Mouse (Mus musculus): ENCODE measurements around the gene Aggf1. TPM values are rescaled to one million over a fixed set of nuclear protein-coding genes. Genes with fewer than 3 reads are reported as not detected.

Aggf1 gene
- polyA plus RNA-seq, 1 experiment, result 22.5 TPM

- TF ChIP-seq CTCF (IDR thresholded peaks at IDR 0.05; ENCODE audit: borderline replicate concordance, control insufficient read depth, extremely low read depth, insufficient read depth, low read length, poor library complexity) (no peak), POLR2A (IDR thresholded peaks at IDR 0.05; ENCODE audit: control insufficient read depth, extremely low read depth, insufficient read depth, low read length, poor library complexity) (no peak)
- WGBS, result 92% methylated on average over 6 of the region's 6 CpGs
- Histone ChIP-seq H3K36me3 (ENCODE audit: control insufficient read depth, insufficient read depth, low read length) (no peaks in the 10 kb centered on the region), H3K4me3 (ENCODE audit: control insufficient read depth, insufficient read depth, low read length) (peak within 1 kb of the TSS; percentile 83), H3K27ac (ENCODE audit: control insufficient read depth, insufficient read depth, low read length) (no peak within 1 kb of the TSS), H3K4me1 (replicated peaks; ENCODE audit: control insufficient read depth, insufficient read depth, low read length) (peaks cover 6% of the 10 kb centered on the region), H3K27me3 (ENCODE audit: control insufficient read depth, insufficient read depth, low read length) (no peaks in the 10 kb centered on the region)
- no peak for DNase-seq
These were observed 51.8 kb downstream of the Aggf1 start, which contains the start of gene Zbed3 for GRCm38 (mm10) chr13:95323400-95323799. TSS of gene Zbed3 (plus strand) at chr13:95323612.

- Histone ChIP-seq H3K4me1 (replicated peaks; ENCODE audit: control insufficient read depth, insufficient read depth, low read length) (no peaks in the 10 kb centered on the region; the same call in 1 of the 2 replicates), H3K27ac (ENCODE audit: control insufficient read depth, insufficient read depth, low read length) (no peak overlapping the region), H3K27me3 (ENCODE audit: control insufficient read depth, insufficient read depth, low read length) (no peaks in the 10 kb centered on the region), H3K4me3 (ENCODE audit: control insufficient read depth, insufficient read depth, low read length) (no peak overlapping the region), H3K36me3 (ENCODE audit: control insufficient read depth, insufficient read depth, low read length) (no peaks in the 10 kb centered on the region)
- TF ChIP-seq CTCF (IDR thresholded peaks at IDR 0.05; ENCODE audit: borderline replicate concordance, control insufficient read depth, extremely low read depth, insufficient read depth, low read length, poor library complexity), result no peak
- TF ChIP-seq POLR2A (IDR thresholded peaks at IDR 0.05; ENCODE audit: control insufficient read depth, extremely low read depth, insufficient read depth, low read length, poor library complexity), result no peak
- WGBS, result 76% methylated on average over 4 of the region's 4 CpGs
- no peak for DNase-seq
These were observed 54.7 kb downstream of the Aggf1 start for GRCm38 (mm10) chr13:95320451-95320850.

GRCm38 (mm10) chr13:95319153-95319552 lies 56.0 kb downstream of the Aggf1 start:
- Histone ChIP-seq H3K4me3 (ENCODE audit: control insufficient read depth, insufficient read depth, low read length) (no peak overlapping the region), H3K36me3 (ENCODE audit: control insufficient read depth, insufficient read depth, low read length) (no peaks in the 10 kb centered on the region), H3K27ac (ENCODE audit: control insufficient read depth, insufficient read depth, low read length) (no peak overlapping the region), H3K4me1 (replicated peaks; ENCODE audit: control insufficient read depth, insufficient read depth, low read length) (no peaks in the 10 kb centered on the region), H3K27me3 (ENCODE audit: control insufficient read depth, insufficient read depth, low read length) (no peaks in the 10 kb centered on the region)
- no peak for TF ChIP-seq POLR2A (IDR thresholded peaks at IDR 0.05; ENCODE audit: control insufficient read depth, extremely low read depth, insufficient read depth, low read length, poor library complexity)
- no peak for TF ChIP-seq CTCF (IDR thresholded peaks at IDR 0.05; ENCODE audit: borderline replicate concordance, control insufficient read depth, extremely low read depth, insufficient read depth, low read length, poor library complexity)
- DNase-seq, result no peak
- WGBS, result 90% methylated on average over 6 of the region's 6 CpGs

DNA sequence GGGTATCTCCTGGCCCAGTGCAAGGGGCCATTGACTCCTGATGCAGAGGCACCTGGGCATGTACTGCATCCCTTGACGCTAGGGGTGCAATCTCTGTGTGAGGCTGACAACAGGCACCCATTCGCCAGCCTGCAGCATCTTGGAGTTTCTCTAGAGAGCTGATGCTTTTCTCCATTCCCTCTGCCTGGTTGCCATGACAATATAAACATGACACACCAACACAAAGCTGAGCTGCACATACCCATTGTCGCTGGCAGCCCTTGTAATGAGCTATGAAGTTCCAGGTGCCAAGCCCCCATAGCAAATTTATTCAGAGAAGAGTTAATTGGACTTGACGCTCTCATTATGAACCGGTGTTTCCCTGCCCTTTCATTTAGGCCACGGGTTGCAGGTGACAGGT lies 63.1 kb downstream of the Aggf1 start:
- no peak overlapping the region for H3K27ac ChIP-seq (ENCODE audit: control insufficient read depth, insufficient read depth, low read length)
- no peaks in the 10 kb centered on the region for H3K4me1 ChIP-seq (replicated peaks; ENCODE audit: control insufficient read depth, insufficient read depth, low read length)
- TF ChIP-seq CTCF (IDR thresholded peaks at IDR 0.05; ENCODE audit: borderline replicate concordance, control insufficient read depth, extremely low read depth, insufficient read depth, low read length, poor library complexity) (no peak), POLR2A (IDR thresholded peaks at IDR 0.05; ENCODE audit: control insufficient read depth, extremely low read depth, insufficient read depth, low read length, poor library complexity) (no peak)
- H3K4me3 ChIP-seq (ENCODE audit: control insufficient read depth, insufficient read depth, low read length), result no peak overlapping the region
- DNase-seq, result no peak
- H3K27me3 ChIP-seq (ENCODE audit: control insufficient read depth, insufficient read depth, low read length), result no peaks in the 10 kb centered on the region
- no peaks in the 10 kb centered on the region for H3K36me3 ChIP-seq (ENCODE audit: control insufficient read depth, insufficient read depth, low read length)
- 86% methylated on average over 6 of the region's 6 CpGs for WGBS

GRCm38 (mm10) chr13:95307100-95307655 lies 68.0 kb downstream of the Aggf1 start:
- WGBS, result 91% methylated on average over 8 of the region's 8 CpGs
- DNase-seq, result no peak
- no peaks in the 10 kb centered on the region for H3K36me3 ChIP-seq (ENCODE audit: control insufficient read depth, insufficient read depth, low read length)
- H3K27me3 ChIP-seq (ENCODE audit: control insufficient read depth, insufficient read depth, low read length), result no peaks in the 10 kb centered on the region
- H3K4me1 ChIP-seq (replicated peaks; ENCODE audit: control insufficient read depth, insufficient read depth, low read length), result no peaks in the 10 kb centered on the region
- no peak for TF ChIP-seq CTCF (IDR thresholded peaks at IDR 0.05; ENCODE audit: borderline replicate concordance, control insufficient read depth, extremely low read depth, insufficient read depth, low read length, poor library complexity)
- TF ChIP-seq POLR2A (IDR thresholded peaks at IDR 0.05; ENCODE audit: control insufficient read depth, extremely low read depth, insufficient read depth, low read length, poor library complexity), result no peak
- H3K27ac ChIP-seq (ENCODE audit: control insufficient read depth, insufficient read depth, low read length), result no peak overlapping the region
- H3K4me3 ChIP-seq (ENCODE audit: control insufficient read depth, insufficient read depth, low read length), result no peak overlapping the region

DNA sequence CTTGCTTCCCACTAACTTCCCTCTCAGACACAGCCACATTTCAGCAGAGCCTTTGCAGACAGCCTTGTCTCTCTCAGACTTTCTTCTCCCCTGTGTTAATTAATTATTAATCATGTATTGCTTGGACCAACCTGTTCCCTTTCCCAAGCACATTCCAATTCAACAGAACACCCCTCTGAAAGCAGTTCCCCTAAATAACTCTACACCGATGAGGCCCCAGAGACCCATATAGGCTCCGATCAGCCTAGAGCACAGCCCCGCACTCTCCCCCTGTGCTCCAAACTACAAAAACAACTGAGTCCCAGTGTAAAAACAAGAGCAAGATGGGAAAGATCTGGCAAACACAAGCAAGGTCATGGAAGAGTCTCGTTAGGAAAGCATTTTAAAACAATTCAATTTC lies 68.6 kb downstream of the Aggf1 start:
- 92% methylated on average over 4 of the region's 4 CpGs for WGBS

More for the DNA sequence above, 68.6 kb downstream of the Aggf1 start:
- no peaks in the 10 kb centered on the region for H3K4me1 ChIP-seq (replicated peaks; ENCODE audit: control insufficient read depth, insufficient read depth, low read length)
- TF ChIP-seq CTCF (IDR thresholded peaks at IDR 0.05; ENCODE audit: borderline replicate concordance, control insufficient read depth, extremely low read depth, insufficient read depth, low read length, poor library complexity), result no peak
- DNase-seq, result no peak
- no peaks in the 10 kb centered on the region for H3K27me3 ChIP-seq (ENCODE audit: control insufficient read depth, insufficient read depth, low read length)
- H3K27ac ChIP-seq (ENCODE audit: control insufficient read depth, insufficient read depth, low read length), result no peak overlapping the region
- no peaks in the 10 kb centered on the region for H3K36me3 ChIP-seq (ENCODE audit: control insufficient read depth, insufficient read depth, low read length)
- H3K4me3 ChIP-seq (ENCODE audit: control insufficient read depth, insufficient read depth, low read length), result no peak overlapping the region

Other genes starting within 250 kb of the Aggf1 start
- 0.88 and 1.2 TPM in 2 replicates for gene Pde8b, start 125.0 kb downstream of the Aggf1 start, polyA plus RNA-seq (2012; rRNA removed)
- gene Zbed3, start 51.7 kb downstream of the Aggf1 start, polyA plus RNA-seq (2012; rRNA removed), result 19.9 and 23.0 TPM in 2 replicates
- 2.7 and 3.1 TPM in 2 replicates for gene Crhbp, start 69.6 kb upstream of the Aggf1 start, polyA plus RNA-seq (2012; rRNA removed)
- not detected in 2 replicates for gene S100z, start 103.4 kb upstream of the Aggf1 start, polyA plus RNA-seq (2012; rRNA removed)
- gene F2rl1, start 149.9 kb upstream of the Aggf1 start, polyA plus RNA-seq (2012; rRNA removed), result 7.8 and 8.5 TPM in 2 replicates
- gene F2r, start 243.1 kb upstream of the Aggf1 start, polyA plus RNA-seq (2012; rRNA removed), result 11.6 and 13.0 TPM in 2 replicates